Mouse (Mus musculus): ENCODE results near the gene Fam214b.

Gene Fam214b

GRCm38 (mm10) chr4:43010161-43011038 is 35.6 kb downstream of the Fam214b start, which contains the start of gene Fancg:
Fancg (minus strand) TSS chr4:43010506.
- peak; percentile 87 for DNase-seq (ENCODE audit: inconsistent ontology term)

GRCm38 (mm10) chr4:43005765-43006164 is 40.3 kb downstream of the Fam214b start:
- peak; percentile 59 for DNase-seq (ENCODE audit: inconsistent ontology term)

GRCm38 (mm10) chr4:43004951-43005350 is 41.1 kb downstream of the Fam214b start:
- DNase-seq (ENCODE audit: inconsistent ontology term), result no peak

- no peak for DNase-seq (ENCODE audit: inconsistent ontology term)
These were observed 43.1 kb downstream of the Fam214b start for GRCm38 (mm10) chr4:43002756-43003439.

- no peak for DNase-seq (ENCODE audit: inconsistent ontology term)
These were observed 44.7 kb downstream of the Fam214b start for GRCm38 (mm10) chr4:43001272-43001671.

GRCm38 (mm10) chr4:43000141-43000986 is 45.7 kb downstream of the Fam214b start, which contains the start of gene Vcp:
Vcp (minus strand) TSS chr4:43000507.
- peak; percentile 99 for DNase-seq (ENCODE audit: inconsistent ontology term)

- DNase-seq (ENCODE audit: inconsistent ontology term), result peak; percentile 92
These were observed 46.4 kb downstream of the Fam214b start for GRCm38 (mm10) chr4:42999451-43000140.

GRCm38 (mm10) chr4:42998022-42998421 is 48.0 kb downstream of the Fam214b start:
- no peak for DNase-seq (ENCODE audit: inconsistent ontology term)

GRCm38 (mm10) chr4:42988296-42988695 is 57.7 kb downstream of the Fam214b start:
- DNase-seq (ENCODE audit: inconsistent ontology term), result no peak
